Mouse (Mus musculus) gastrocnemius, adult 18-20 months (tissue): ENCODE measurements around the gene Syndig1. TPM values are rescaled to one million over a fixed set of nuclear protein-coding genes. Genes with fewer than 3 reads are reported as not detected.

Source experiments
- DNase-seq: peaks from one replicate; pipeline ENCODE4 v3.0.0; 2021; ENCODE audit warnings: low spot score
- long read RNA-seq, 2 experiments: library from polyadenylated mRNA; stranded (forward); transcript quantifications; one replicate each; pipeline ENCODE4 v2.0.0; 2021
- total RNA-seq, 2 experiments: library from RNA; stranded (reverse); gene quantifications; 2 replicates each; pipeline ENCODE4 v1.2.3; 2021

Gene Syndig1
- not detected for total RNA-seq
- long read RNA-seq, experiment 1: 0 reads
- long read RNA-seq, experiment 2: 0 reads

DNA sequence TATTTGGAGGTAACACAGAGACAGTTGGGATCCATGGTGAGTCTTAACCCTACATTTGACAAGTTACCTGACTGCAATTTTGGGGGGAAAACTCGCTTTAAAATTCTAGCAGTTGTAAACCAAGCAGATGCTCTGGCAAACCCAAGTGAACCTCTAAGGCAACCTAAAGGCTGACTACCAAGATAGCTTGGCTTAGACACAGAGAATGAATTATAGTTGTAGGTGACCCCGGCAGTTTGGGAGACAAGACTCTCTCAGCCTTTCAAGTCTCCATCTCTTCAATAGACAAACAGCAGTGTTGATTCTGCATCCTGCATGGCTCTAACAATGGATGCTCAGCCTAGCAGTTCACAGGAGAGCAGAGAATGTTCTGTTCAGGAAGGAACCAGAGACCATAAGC is at the start of gene Syndig1:
Syndig1 (plus strand) TSS at position 301 of the 400 bp plus-strand sequence.
- no peak for DNase-seq

DNA sequence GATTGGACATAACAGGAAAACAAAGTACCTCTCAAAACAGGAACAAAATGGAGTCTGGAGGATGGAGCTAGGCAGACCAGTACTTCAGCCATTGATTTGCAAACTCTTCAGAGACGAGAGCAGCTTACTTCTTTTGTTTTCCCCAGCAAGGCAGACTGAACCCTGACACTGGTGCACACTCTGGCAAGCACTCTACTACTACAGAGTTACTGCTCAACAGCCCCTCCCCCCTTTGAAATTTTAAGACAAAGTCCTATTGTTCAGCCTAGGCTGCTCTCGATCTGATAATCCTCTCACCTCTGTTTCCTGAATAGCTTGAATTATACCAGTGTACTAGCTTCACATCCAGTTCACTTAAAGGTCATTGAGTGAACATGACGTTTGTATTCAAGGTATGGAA is 30.4 kb upstream of the Syndig1 start:
- no peak for DNase-seq

DNA sequence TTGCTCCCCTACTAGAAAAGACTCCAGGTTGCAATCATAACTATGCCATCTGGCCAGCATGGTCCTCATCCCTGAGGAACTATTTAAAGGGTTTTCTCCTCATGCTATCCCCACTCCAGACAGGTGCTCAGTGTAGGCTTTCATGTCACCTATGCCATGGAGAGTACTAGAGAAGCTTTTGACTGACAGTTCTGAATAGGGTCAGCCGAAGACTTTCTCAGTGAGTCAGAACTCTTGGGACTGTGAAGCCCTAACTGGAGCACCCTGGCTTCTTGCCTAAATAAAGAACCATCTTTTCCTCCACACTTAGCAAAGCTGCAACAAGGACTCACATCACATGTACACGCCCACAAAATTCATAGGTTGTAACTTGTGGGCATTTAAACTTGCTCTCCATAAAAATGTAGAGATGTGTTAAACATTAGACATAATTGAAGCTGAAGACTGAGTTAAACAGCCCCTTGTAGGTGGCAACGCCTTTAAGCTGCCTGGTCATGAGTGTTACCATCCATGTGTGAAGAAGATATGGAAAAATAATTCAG is 24.3 kb upstream of the Syndig1 start:
- DNase-seq: no peak

DNA sequence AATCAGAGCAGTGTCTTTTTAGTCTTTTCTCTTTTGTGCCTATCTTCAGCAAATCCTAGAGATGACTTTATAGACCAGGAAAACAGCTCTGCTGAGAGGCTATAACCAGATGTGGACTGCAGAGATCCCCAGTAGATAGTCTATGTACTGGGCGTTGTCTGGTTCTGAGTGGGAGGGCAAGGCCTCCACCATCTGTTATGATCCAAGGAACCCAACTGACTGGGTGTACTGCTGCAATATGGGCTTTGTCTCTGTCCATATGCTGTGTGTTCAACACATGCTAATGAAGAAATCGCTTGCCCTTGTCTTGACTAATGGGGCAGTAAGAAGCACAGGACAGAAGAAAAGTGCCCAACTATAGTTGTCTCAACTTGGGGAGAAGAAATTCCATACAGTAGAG is 23.8 kb upstream of the Syndig1 start:
- no peak for DNase-seq

DNA sequence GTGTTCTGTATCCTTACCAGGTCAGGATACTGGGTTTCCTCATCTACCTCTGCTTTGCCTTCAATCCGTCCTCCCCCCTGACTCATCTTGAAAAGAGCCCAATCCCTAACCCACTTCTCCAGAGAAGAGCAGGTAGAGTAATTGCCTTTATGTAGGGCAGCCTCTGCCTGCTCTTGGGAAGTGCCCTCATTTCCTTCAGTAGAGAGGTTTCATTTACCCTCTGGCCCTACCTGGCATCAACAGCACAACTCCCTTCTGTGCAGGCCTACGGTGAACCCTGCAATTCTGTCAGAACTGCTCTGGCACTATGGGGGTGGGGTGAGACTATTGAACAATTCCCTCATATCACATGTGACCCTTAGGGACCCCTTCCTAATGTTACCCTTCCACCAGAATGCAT is 16.1 kb upstream of the Syndig1 start:
- no peak for DNase-seq

DNA sequence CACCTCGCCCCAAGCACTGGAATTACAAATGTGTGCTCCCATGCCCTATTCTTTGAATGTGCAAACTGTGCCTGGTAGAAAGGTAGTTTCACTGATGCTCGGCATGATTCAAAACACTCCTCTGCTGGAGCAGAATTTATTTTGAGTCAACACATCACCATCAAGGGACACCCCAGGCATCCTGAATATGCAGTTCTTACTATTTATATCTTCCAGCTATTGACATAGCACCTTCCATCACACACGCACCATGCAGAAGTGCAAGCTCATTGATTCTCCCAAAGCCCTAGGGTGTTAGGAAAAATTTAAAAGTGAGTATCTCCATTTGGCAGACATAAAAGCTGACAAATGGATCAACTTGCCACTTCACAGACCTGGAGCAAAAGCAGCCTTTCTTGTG is 10.6 kb upstream of the Syndig1 start:
- DNase-seq: no peak

DNA sequence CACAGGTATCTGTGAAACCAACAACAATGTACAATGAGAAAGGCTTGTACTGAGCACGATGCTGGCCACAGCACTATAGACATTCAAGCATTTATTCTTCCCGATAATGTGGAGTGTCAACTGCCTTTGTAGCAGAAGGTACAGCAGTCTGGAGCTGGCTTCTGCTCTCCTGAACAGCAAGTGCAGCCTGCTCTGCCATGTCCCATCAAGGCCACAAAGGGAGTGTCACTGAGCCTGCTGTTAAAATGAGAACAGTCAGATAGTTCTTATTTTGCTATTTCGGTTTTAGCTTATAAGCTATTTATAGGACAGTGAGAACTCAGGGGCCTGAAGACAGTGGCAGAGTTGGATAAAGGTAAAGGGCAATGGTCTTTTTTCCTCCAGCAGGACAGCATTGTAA is 9.3 kb upstream of the Syndig1 start:
- no peak for DNase-seq

DNA sequence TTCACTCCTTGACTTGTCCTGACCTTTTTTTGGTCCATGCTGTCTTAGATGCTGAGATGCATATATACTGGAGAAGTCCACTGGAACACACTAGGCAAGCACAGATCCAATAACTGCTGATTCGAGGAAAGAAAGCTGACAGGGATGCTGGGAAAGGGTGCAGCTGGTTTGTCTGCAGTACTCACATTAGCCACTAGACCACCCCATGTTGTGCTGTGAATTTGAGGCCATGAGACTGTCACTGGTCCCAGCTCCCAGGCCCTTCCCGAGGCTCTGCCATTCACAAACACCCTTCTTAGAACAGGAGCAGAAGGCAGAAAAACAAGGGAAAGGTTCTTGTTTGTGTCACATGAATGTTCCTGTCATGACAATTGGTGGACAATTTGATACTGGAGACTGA is 8.8 kb upstream of the Syndig1 start:
- no peak for DNase-seq

DNA sequence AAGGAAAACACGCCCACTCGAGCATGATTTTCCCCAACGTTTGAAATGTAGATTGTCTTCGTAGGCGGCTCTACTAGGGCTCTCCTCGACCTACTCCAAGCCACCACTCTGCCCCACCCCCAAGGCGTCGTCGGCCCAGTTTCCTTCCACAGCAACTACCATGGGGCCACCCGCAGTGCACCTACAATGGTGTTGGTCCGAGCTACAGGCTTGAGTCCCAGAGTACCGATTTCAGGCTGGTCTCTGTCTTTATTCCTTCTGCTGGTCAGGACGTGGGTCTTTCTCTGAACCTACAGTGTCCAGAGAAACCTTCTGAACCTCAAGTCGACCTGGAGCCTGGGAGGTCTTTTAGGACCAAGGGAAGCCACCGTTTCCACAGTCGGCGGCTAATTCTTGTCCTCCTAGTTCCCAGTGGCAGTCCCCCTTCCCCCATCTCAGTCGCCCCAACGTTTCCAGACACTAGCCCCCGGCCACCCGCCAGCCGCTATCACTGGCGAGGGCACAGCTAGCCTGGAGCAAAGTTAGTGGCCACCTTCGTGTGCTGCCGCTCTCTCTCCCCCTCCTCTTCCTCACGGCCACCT is 1.0 kb downstream of the Syndig1 start:
- DNase-seq: no peak

DNA sequence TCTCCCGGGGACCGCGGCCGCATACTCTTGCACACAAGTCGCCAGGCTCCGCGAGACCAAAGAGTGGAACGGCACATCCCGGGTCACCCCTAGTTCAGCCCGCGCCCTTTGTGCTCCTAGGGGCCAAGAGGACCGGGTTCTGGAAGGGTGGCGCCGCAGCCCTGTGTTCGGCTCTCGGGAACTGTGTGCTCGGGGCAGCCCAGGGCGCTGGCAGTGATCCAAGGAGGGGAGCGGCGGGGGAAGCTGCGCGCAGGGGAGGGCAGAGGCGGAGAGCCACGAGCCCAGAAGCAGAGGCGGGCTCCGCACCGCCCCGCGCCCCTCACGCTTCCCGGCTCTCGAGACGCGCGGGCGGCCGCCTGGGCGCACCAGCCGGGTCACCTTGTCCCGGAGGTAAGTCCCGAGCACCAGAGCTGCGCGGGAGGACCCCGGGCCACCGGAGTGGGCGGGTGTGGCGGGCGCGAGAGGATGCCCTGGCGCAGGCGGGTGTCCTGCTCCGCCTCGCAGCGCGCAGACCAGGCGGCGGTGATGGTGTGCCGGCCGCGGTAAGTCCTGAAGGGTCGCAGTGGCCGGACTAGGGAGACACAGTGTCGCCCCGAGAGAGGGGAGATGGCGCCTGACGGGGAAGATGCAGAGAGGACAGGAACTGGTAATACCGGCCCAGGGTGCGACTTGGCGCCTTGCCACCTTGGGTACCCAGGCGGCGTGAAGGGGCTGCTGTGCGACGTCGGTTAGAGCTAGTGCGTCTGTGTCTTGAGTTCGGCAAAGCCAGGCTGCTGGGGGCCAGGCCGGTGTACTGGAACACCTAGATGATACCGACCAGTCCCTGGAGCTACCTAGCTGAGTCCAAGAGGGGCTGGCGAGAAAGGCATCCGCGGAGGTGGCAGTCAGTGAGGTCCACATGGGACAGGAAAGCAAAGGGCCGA is 1.8 kb downstream of the Syndig1 start, which contains the start of gene C530025M09Rik:
C530025M09Rik (minus strand) TSS at position 678 of the 923 bp plus-strand sequence.
- no peak for DNase-seq

DNA sequence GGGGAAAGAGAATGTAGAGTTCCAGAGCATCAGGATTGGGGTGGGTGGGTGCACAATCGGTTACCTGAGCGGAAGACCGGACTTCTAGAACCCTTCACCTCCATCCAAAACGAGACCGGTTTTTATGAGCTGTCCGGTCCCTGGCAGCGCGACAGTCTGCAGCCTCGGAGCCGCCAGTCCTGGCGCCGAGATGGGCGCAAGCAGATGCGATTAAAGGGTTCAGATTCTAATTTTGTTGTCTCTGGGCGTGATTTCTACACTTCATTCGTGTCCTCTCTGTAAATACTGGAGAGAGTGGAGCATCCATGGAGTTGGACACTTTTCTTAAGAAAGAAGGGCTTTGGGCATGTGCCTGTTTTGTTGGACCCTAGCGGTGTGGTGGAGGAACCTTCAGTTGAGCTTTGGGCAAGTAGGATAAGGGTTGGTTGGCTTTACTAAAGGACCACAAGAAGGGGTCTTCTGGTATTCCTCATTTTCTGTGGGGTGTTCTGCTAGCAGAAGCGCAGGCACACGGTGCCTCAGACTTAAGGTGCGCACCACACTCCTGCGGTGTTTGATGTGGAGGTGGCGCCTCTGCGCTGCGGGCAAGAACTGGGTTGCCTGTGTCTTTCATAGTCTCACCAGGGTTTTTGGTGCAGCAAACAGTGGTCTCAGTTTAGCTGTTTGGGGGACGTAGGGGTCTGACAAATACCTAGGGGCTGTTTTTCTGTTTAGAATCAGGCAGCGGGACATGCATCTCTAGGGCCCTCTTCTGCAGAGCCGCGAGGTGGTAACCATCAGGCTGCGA is 2.6 kb downstream of the Syndig1 start:
- no peak for DNase-seq

DNA sequence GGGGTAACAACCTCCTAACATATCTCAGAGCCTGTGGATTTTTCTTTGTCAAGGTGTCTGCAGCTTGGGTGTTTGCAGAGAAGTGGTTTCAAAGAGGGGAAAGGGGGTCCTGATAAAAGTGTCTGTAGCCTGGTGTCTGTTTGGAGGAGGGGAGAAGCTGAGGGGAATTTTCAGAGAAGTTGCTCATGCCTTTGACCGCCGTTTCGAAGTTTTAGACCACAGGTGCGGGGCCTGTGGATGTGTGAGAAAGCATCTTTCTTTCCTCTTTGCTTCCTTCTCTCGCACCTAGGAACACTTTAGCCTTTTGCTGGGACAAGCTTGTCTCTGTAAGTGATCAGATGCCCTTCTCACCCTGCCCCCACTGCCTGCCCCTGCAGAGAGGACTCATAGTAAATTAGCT is 3.3 kb downstream of the Syndig1 start:
- DNase-seq: no peak

DNA sequence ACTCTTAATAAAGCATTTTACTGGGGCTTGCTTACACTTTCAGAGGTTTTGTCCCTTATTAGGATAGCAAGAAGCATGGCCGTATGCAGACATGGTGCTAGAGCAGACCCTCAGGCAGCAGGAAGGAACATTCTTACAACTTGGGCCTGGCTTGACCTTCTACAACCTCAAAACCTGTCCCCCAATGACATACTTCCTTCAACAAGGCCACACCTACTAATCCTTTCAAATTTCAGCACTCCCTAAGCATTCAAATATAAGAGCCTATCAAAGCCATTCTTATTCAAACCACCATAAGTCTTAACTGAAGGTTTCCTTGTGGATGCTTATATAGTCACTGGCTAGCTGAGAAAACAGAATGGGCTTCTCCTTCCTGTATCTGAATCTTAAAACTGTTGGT is 6.1 kb downstream of the Syndig1 start:
- DNase-seq: no peak

DNA sequence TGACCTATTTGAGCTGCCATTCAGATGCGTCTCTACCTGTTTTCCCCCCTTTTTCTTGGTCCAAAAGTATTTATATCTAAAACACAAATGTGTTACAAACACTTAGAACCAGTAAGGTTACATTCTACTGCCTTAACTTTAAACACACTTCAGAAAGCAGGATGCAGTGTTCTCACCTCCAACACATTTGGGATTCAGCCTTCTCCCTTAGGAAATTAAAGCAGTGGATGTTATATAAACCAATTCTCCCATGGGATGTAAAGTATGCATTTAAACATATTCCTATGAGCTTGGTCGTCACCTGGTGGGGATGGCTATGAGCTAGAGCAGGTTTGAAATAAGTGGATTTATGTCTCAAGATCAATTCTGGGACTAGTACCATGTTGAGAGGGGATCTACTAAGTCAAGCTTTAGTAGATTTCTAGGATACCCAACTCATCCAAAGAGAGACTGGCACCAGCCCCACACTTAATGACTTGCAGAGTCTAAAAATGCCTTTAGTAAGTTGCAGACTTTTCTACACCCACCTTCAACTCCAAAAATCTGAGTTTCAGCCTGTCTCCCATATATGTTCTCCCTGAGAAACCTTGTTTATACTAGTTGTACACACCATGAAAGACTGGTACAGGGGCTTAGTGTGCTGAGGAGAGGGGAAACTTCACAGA is 7.6 kb downstream of the Syndig1 start:
- DNase-seq: no peak

DNA sequence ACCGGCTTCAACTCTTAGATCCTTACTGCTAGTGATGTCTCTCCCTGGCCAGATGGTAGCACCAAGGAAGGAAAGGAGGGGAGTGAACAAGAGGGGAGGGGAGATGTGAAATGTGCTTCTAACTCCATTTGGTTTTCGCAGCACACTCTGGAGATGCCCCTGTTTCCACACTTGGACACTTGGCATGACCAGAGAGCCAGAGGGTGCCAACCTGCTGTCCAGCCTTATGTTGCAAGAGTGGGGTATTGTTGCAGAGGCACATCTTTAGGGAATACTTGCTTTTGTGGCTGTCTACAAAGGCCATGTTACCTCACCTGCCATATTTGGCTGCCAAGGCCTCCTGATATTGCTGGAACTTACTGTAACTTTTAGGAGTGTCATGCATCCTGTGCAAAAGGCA is 10.7 kb downstream of the Syndig1 start:
- DNase-seq: no peak

DNA sequence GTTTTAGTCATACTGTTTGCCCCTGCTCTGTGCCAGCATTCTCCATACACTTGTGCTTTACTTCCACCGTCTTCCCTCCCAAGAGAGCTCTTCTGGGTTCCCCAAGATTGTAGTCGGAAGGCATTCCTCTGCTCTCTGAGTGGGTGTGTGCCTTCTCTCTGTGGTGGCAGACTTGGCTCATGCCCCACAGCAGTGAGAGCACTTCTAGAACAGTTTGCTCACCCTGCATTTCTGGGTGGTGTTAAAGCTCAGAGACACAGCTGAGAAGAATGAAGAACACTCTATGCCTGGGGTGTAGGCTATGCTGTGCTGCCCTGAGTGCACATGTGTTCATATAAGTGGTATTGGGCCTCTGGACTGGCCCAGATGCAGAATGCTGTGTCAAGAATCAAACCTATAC is 15.6 kb downstream of the Syndig1 start:
- DNase-seq: no peak

DNA sequence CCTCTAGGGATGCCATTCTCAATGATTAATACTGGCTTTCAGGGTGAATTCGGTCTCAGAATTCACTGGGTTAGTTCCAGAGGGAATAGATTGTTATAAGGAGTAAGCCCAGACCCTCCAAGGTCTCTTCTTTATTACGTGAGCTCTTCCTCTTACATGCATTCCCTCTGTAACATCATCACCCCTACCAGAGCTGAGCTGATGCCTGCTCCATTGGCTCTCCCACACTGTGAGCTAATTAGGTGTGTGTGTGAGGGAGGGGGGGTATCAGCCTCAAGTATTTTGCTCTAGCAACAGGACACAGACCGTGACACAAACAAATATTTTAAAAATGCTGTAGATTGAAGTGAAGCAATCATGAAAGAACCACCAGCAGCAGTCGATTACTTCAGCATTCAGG is 19.8 kb downstream of the Syndig1 start:
- no peak for DNase-seq

DNA sequence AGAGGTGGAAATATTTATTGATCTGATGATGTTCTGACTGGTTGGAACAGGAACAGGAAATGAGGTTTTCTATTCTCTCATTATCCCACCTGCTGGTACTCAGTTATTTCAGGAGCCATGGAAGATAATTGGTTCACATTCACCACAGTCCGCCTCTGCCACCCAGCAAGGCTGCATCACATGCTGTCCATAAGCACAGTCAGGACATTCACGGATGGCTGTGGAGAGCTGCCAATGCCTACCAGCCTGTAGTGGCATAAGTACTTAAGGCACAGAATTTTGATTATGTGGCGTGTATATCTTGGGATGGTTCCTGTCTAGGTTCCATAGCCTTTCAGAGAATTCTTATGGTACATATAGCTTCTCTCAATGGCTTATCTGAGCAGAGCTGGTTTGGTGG is 32.0 kb downstream of the Syndig1 start:
- no peak for DNase-seq

DNA sequence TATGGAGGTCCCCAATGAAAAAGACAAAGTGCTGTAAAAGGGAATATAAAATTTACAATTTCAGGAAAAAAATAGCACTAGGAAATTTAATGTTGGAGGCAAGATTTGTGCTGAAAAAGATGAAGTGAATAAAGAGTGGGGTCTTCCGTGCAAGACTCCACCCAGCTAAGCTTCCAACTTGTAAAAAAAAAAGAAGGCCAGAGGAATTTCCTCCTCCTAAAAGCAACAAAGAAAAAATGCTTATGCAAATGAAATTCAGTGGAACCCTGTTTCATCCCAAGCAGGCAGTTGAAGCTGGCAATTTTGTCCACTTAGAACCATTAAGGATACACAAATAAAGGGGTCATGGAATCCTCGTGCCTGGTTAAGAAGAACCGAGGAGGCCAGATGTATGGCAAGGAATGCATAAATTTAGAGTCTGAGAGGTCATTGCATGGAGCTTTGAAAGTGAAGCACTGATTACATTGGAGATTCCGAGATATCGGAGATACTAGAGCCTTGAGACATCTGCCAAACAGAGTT is 37.0 kb downstream of the Syndig1 start:
- DNase-seq: no peak

DNA sequence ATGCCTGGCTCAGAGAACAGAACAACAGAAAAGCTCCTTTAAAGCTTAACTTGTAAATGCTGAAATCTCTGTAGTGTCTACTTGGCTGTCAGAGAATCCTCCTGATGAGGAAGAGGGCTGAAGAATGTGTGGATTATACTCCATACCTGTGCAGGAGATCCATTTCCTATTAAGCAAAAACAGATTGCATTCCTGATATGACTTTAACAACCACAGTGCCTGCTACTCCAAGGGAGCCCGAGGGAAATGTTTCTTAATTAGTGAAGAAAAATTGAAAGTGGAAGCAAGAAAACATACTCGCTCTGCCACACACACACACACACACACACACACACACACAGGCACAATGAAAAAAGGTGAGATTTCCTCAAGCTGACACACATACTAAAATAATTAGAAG is 41.5 kb downstream of the Syndig1 start:
- DNase-seq: no peak

DNA sequence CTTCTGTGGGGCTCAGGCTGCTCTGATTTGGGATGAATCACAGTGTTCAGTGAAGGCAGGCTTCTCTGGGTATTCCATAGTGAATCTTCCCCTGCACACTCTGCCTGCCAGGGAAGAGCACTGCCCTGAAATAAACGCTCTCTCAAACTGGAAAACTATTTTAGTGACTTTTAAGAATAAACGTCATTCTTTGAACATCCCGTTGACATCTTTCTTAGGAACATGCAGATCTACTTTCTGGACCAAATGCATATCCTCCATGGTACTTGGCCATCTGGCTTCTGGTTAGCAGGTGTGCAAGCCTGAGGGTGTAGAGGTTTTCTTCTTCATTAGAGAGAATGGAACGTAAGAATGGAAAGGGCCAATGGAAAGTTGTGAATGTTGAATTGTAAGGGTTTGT is 43.5 kb downstream of the Syndig1 start:
- no peak for DNase-seq
